Mouse (Mus musculus) kidney, postnatal 0 days (tissue): Measurements from ENCODE around the gene Fitm2. TPM values are rescaled to one million over a fixed set of nuclear protein-coding genes. Genes with fewer than 3 reads are reported as not detected.

Experiments used
- ATAC-seq: fragments of 200-750 bp; cut with Nextera tagmentation; replicated peaks from 2 replicates; pipeline ENCODE4 v1.8.0; 2017; ENCODE audit warnings: low read depth, moderate number of reproducible peaks, moderate TSS enrichment, moderate library complexity; ENCODE audit not compliant: low FRiP score
- DNase-seq: peaks from one replicate; pipeline ENCODE4 v3.0.0-alpha.2; 2016; ENCODE audit warnings: low spot score
- H3K27ac ChIP-seq: fragments of 300-500 bp; sonication (generic); 2 replicates; pipeline ENCODE4 v1.5.1; 2014; ENCODE audit warnings: mild to moderate bottlenecking
- H3K27me3 ChIP-seq: fragments of 300-500 bp; sonication (generic); 2 replicates; pipeline ENCODE4 v1.6.1; 2014; ENCODE audit warnings: low read length, mixed read lengths; ENCODE audit not compliant: insufficient read depth
- H3K36me3 ChIP-seq: fragments of 300-500 bp; sonication (generic); 2 replicates; pipeline ENCODE4 v1.6.1; 2014; ENCODE audit warnings: low read length, mixed read lengths; ENCODE audit not compliant: insufficient read depth
- H3K4me1 ChIP-seq: fragments of 300-500 bp; sonication (generic); replicated peaks from 2 replicates; pipeline ENCODE4 v1.6.1; 2014; ENCODE audit warnings: antibody characterized with exemption, low read length, mixed read lengths; ENCODE audit not compliant: insufficient read depth
- H3K4me2 ChIP-seq: fragments of 300-500 bp; sonication (generic); 2 replicates; pipeline ENCODE4 v1.6.1; 2014; ENCODE audit warnings: mild to moderate bottlenecking, low read length, moderate library complexity, mixed read lengths
- H3K4me3 ChIP-seq: fragments of 300-500 bp; sonication (generic); replicated peaks from 2 replicates; pipeline ENCODE4 v1.5.1; 2014; ENCODE audit warnings: low read depth, low read length
- H3K9ac ChIP-seq: fragments of 300-500 bp; sonication (generic); 2 replicates; pipeline ENCODE4 v1.6.1; 2014; ENCODE audit warnings: low read depth, low read length
- H3K9me3 ChIP-seq: fragments of 300-500 bp; sonication (generic); replicated peaks from 2 replicates; pipeline ENCODE4 v1.6.1; 2016; ENCODE audit warnings: low read length, inconsistent platforms, mixed read lengths
- CTCF ChIP-seq: IDR thresholded peaks from 2 replicates; pipeline ENCODE4 v1.5.1; 2016; ENCODE audit warnings: antibody characterized with exemption, low read depth, mild to moderate bottlenecking, moderate library complexity
- WGBS: fragments of 180-500 bp; shearing (Covaris S2); extraction: QIAGEN DNeasy Blood & Tissue Kit; methylation state at CpG from one replicate; pipeline ENCODE4 v1.1.7; 2014; 5-methylcytosine and 5-hydroxymethylcytosine counted together
- polyA plus RNA-seq: library from polyadenylated mRNA; unstranded; fragments of >200 nt; fragmentation: Nextera tagmentation; extraction: Ambion mirVana; gene quantifications from 2 replicates; pipeline ENCODE4 v1.2.1, GENCODE M21; 2015

Gene Fitm2
- polyA plus RNA-seq, 1 experiment from 2014 or later, result 10.4 TPM

DNA sequence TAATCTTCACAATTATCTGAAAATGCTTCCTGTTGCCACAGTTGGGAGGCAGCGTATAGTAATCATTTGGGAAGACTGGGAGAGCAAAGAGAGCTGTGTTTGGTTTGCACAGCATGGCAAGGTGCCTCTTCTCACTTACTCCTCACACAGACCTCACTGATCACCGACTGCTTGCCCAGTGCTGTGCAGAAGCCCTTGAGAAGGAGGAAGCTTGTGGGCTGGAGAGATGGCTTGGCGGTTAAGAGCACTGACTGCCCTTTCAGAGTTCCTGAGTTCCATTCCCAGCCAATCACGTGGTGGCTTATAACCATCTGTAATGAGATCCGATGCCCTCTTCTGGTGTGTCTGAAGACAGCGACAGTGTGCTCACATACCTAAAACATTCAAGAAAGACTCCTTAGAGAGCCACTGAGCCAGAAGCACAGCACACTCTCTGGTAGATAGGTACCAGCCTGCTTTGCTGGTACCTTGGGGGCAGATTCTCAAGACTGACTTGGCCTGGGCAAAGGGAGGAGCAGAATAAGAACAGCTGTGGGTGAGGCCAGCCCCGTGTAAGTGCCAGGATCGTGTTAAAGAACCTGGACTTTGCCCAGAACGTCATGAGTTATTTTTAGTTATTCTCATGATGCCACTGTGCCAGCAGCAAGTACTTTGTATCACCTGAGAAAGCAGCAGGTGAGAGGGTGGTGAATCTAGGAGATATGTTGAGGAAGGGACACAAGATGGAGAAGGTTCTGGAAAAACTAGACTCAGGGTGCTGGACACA lies 49.4 kb downstream of the Fitm2 start:
- Histone ChIP-seq H3K36me3 (no peaks in the 10 kb centered on the region), H3K4me3 (no peak overlapping the region), H3K27me3 (no peaks in the 10 kb centered on the region), H3K9ac (no peak overlapping the region), H3K9me3 (no peaks in the 10 kb centered on the region), H3K4me1 (peaks cover 7% of the 10 kb centered on the region; the same call in 1 of the 2 replicates), H3K4me2 (no peak overlapping the region), H3K27ac (no peak overlapping the region)
- ATAC-seq, result no peak
- WGBS, result 85% methylated on average over 9 of the region's 9 CpGs
- DNase-seq, result no peak
- no peak for TF ChIP-seq CTCF

DNA sequence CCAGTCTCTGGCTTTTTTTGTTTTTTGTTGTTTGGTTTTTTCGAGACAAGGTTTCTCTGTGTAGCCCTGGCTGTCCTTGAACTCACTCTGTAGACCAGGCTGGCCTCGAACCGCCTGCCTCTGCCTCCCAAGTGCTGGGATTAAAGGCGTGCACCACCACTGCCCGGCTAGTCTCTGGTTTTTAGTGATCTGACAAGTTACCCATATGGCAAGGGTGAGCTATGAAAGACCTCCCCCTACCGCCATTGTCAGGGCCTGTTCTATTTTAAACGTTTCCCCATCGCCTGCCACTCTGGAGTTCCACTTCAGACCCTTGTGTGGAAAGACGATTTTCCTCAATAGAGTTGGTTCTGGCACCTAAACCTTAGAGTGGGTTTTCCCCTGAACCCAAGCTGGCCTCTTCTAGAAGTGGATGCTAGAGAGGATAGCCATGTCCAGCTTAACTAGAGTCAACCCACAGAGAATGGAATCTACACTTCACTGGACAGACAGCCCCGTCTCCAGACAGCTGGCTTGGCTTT lies 52.0 kb downstream of the Fitm2 start:
- no peak for DNase-seq
- Histone ChIP-seq H3K4me2 (peak overlapping the region; percentile 64), H3K4me1 (peaks cover 11% of the 10 kb centered on the region; the same call in 1 of the 2 replicates), H3K36me3 (no peaks in the 10 kb centered on the region), H3K9ac (peak overlapping the region; percentile 76), H3K4me3 (peak overlapping the region; percentile 75), H3K27me3 (no peaks in the 10 kb centered on the region), H3K27ac (no peak overlapping the region), H3K9me3 (no peaks in the 10 kb centered on the region)
- TF ChIP-seq CTCF, result no peak
- no peak for ATAC-seq
- WGBS, result 24% methylated on average over 10 of the region's 10 CpGs

DNA sequence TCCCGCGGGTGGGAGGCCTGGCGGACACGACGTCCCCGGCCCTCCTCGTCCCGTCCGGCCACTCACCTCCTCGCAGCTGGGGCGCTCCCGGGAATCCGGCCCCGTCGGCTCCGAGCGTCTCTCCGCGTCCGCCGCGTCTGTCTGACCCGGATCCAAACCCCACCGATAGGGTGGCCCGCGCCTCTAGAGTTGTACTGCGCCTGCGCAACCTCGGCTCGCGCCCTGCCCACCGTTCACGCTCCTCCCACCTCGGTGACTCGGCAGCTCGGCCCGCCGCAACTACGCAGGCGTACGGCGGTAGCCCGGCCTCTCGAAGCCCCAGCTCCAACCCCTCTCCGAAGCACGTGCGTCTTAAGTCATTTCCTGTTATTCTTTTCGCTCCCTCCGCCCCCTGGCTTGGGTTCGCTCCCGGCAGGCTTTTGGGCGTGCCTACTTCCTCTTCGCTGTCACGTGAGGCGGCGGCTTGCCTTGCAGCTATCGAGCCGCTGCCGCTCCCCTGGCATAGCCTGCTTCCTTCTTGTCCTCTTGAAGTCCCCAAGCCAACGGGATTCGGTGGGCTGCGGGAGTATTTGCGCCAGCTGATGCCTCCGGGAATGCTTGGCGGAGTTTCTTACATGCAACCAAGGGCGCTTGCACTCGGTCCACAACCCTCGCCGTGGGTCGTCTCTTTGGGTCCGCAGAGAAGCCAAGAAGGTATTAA lies 52.9 kb downstream of the Fitm2 start:
- Histone ChIP-seq H3K27ac (peak overlapping the region; percentile 92), H3K4me2 (peak overlapping the region; percentile 64)

DNA sequence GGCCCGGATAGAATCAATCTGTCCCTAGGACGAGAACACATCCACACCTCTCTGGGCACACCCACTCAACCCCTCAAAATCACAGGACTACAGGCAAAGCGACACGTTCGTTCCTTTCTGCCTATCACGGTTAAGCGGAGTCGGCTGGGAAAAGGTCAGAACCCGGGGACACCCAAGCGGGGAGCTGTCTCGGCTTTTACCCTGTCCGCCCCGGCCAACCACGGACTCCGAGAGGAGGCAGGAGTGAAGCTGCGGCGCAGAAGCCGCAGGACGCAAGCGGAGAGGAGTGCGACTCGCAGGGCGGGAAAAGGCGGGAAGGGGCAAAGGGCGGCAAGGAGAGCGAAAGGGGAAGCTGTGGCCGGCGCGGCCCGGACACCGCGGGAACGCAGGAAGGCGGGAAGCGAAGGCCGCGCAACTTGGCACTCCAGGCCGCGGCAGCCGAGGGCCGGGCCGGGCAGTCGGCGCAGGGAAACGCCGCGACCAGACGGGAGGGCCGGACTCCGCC lies 53.5 kb downstream of the Fitm2 start:
- TF ChIP-seq CTCF, result no peak
- peak; percentile 50 for ATAC-seq

More for the DNA sequence above, 52.9 kb downstream of the Fitm2 start:
- Histone ChIP-seq H3K4me1 (peaks cover 11% of the 10 kb centered on the region; the same call in 1 of the 2 replicates), H3K4me3 (peak overlapping the region; percentile 75), H3K9me3 (no peaks in the 10 kb centered on the region), H3K27me3 (no peaks in the 10 kb centered on the region), H3K36me3 (no peaks in the 10 kb centered on the region), H3K9ac (peak overlapping the region; percentile 92)
- peak; percentile 47 for TF ChIP-seq CTCF
- ATAC-seq (peak; percentile 98), DNase-seq (peak; percentile 100)
- under 1% methylated on average over 56 of the region's 71 CpGs for WGBS

DNA sequence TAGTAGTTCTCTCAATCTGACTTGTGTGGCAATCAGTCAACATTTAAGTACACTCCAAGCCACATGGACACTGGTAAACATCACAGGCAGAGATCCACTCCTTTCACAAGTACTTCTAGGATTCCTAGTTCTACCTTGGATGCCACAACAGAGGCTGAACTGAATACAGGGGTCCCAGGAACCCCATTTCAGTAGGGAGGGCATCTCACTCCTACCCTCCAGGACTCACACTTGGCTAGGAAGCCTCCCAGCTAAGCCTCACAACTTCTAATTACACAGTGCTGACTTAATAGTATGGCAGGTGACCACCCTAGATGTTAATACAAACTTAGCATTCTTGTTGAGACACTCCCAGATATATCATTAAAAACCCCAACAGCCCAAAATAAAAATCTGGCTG lies 54.6 kb downstream of the Fitm2 start:
- Histone ChIP-seq H3K9me3 (no peaks in the 10 kb centered on the region), H3K27me3 (no peaks in the 10 kb centered on the region), H3K4me2 (peak overlapping the region; percentile 64), H3K4me3 (no peak overlapping the region), H3K27ac (no peak overlapping the region), H3K36me3 (no peaks in the 10 kb centered on the region), H3K4me1 (peaks cover 11% of the 10 kb centered on the region; the same call in 1 of the 2 replicates), H3K9ac (peak overlapping the region; percentile 92; the same call in 1 of the 2 replicates)
- DNase-seq, result no peak
- ATAC-seq, result no peak
- TF ChIP-seq CTCF, result no peak

More for the DNA sequence above, 53.5 kb downstream of the Fitm2 start:
- H3K36me3 ChIP-seq, result no peaks in the 10 kb centered on the region
- DNase-seq, result peak; percentile 32
- no peaks in the 10 kb centered on the region for H3K9me3 ChIP-seq
- peak overlapping the region; percentile 92 for H3K27ac ChIP-seq
- H3K27me3 ChIP-seq, result no peaks in the 10 kb centered on the region
- H3K9ac ChIP-seq, result peak overlapping the region; percentile 92
- peaks cover 11% of the 10 kb centered on the region; the same call in 1 of the 2 replicates for H3K4me1 ChIP-seq
- H3K4me3 ChIP-seq, result peak overlapping the region; percentile 75
- WGBS, result under 1% methylated on average over 35 of the region's 50 CpGs
- H3K4me2 ChIP-seq, result peak overlapping the region; percentile 64

DNA sequence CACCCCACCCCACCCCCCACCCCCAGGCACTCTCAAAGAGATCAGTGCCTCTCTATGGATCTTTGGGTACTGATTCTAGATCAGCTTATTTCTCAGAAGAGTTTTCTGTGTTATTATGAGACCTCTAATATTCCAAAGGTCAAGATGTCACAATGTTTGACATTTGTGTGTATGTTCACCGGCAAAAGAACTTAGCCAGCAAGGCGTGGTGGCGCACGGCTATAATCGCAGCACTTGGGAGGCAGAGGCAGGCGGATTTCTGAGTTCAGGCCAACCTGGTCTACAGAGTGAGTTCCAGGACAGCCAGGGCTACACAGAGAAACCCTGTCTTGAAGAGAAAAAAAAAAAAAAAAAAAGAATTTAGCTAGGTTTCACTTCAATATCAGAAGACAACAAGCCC lies 55.4 kb downstream of the Fitm2 start:
- WGBS, result 94% methylated on average over 6 of the region's 6 CpGs

More for the DNA sequence above, 55.4 kb downstream of the Fitm2 start:
- Histone ChIP-seq H3K4me1 (peaks cover 11% of the 10 kb centered on the region; the same call in 1 of the 2 replicates), H3K27me3 (no peaks in the 10 kb centered on the region), H3K4me3 (no peak overlapping the region), H3K9me3 (no peaks in the 10 kb centered on the region), H3K27ac (no peak overlapping the region), H3K36me3 (no peaks in the 10 kb centered on the region), H3K4me2 (no peak overlapping the region), H3K9ac (no peak overlapping the region)
- DNase-seq, result no peak
- TF ChIP-seq CTCF, result no peak
- no peak for ATAC-seq

Other genes starting within 250 kb of the Fitm2 start
- 3.4 and 3.5 TPM in 2 replicates for gene Jph2, start 74.6 kb downstream of the Fitm2 start, polyA plus RNA-seq
- 74.9 and 78.2 TPM in 2 replicates for gene Oser1, start 47.9 kb downstream of the Fitm2 start, polyA plus RNA-seq
- gene Gdap1l1, start 34.2 kb downstream of the Fitm2 start, polyA plus RNA-seq, result 0.64 and 0.74 TPM in 2 replicates
- 27.4 and 29.8 TPM in 2 replicates for gene R3hdml, start 19.7 kb upstream of the Fitm2 start, polyA plus RNA-seq
- 21.6 and 24.3 TPM in 2 replicates for gene Hnf4a, start 34.2 kb upstream of the Fitm2 start, polyA plus RNA-seq
- 18.1 and 19.7 TPM in 2 replicates for gene Ttpal, start 129.7 kb upstream of the Fitm2 start, polyA plus RNA-seq
- 66.6 and 72.5 TPM in 2 replicates for gene Serinc3, start 172.5 kb upstream of the Fitm2 start, polyA plus RNA-seq
- gene Pkig, start 185.8 kb upstream of the Fitm2 start, polyA plus RNA-seq, result 179 and 198 TPM in 2 replicates